In the genomic region with DNA sequence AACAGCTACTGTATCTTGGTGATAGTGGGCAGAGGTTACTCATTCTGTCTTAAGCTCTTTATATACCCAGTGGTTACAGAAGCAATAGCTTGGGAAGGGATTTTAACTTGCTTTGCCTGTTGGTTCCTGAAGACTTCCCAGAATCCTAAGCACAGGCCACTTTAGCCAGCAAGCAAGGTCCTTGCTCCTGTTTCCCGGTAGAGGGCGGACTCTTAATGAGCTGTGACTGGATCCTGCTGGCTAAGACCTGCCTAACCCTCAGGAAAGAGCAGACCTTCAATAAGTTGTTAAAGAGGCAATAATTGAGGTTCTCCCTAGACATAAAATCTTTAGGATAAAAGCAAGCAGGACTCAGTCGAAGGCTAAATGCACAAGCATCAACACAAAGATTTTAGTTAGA, we compare ENCODE assay signal across 9 mouse cellular contexts.
DNase-seq lines count a peak whose midpoint lies in the region; ATAC-seq and TF ChIP-seq lines count a peak whose summit lies in the region.
"Had no signal": no experiment of that assay in that cellular context is flagged by ENCODE, and none has a peak within 500 bp of the region (broad histone marks: within the 10 kb centered on the region; RNA-seq: fewer than 3 reads in every experiment).

No protein-coding gene starts in this region.

- no peaks in the 10 kb centered on the region for H3K27me3 ChIP-seq in liver, embryonic 14.5 days (ENCODE audit: control insufficient read depth, insufficient read depth, low read length)
- H3K27me3 ChIP-seq: neural tube, embryonic 13.5 days had no signal

- no peaks in the 10 kb centered on the region for H3K36me3 ChIP-seq in liver, embryonic 14.5 days (replicated peaks; ENCODE audit: control insufficient read depth, insufficient read depth, low read depth)
- H3K36me3 ChIP-seq: neural tube, embryonic 13.5 days had no signal

- no peak overlapping the region for H3K4me2 ChIP-seq in liver, embryonic 14.5 days (ENCODE audit: low read depth)
- H3K4me2 ChIP-seq: neural tube, embryonic 13.5 days had no signal

- peaks cover 3% of the 10 kb centered on the region; the same call in 1 of the 2 replicates for H3K4me1 ChIP-seq in cortical plate, adult 2 months (ENCODE audit: control insufficient read depth, insufficient read depth, low read length)
- peaks cover 0 to 3% of the 10 kb centered on the region in 2 experiments; a peak in 1 of 4 replicates for H3K4me1 ChIP-seq in liver, embryonic 14.5 days (replicated peaks; ENCODE audit: control insufficient read depth in 2 of 2, insufficient read depth in 2 of 2, low read length in 1 of 2)

- TF ChIP-seq CTCF in layer of hippocampus, adult 2 months (conservative IDR thresholded peaks at IDR 0.05), result peak; percentile 84
- TF ChIP-seq CTCF in cortical plate, adult 2 months (IDR thresholded peaks at IDR 0.05; ENCODE audit: extremely low read depth, insufficient read depth, low read length), result peak; percentile 70
- peak; percentile 72 for TF ChIP-seq CTCF in liver, embryonic 14.5 days (IDR thresholded peaks at IDR 0.05; ENCODE audit: low read depth)

- no peak for DNase-seq in layer of hippocampus, adult 2 months (ENCODE audit: low spot score in 2 of 2)
- DNase-seq in layer of hippocampus, adult 11-12 months (ENCODE audit: low spot score), result no peak
- peak; percentile 83 for DNase-seq in brain, adult 2 months (ENCODE audit: low read depth, low spot score)
- peak; percentile 2 to 11 (median 10) for DNase-seq in liver, embryonic 14.5 days (ENCODE audit: low read depth in 3 of 3, low spot score in 3 of 3)
- DNase-seq in MN1 (ENCODE audit: low spot score), result no peak
- DNase-seq in spleen, postnatal 14 days (ENCODE audit: low spot score in 2 of 2), result no peak
- DNase-seq in gastrocnemius, postnatal 4 days (ENCODE audit: low spot score in 2 of 2), result no peak

- no peak for ATAC-seq in liver, embryonic 14.5 days (ENCODE audit: insufficient read depth)

- H3K9me3 ChIP-seq in liver, embryonic 14.5 days (ENCODE audit: control insufficient read depth, low read length), result no peaks in the 10 kb centered on the region
- H3K9me3 ChIP-seq: neural tube, embryonic 13.5 days had no signal

- H3K9ac ChIP-seq in liver, embryonic 14.5 days (replicated peaks), result no peak overlapping the region
- H3K9ac ChIP-seq: neural tube, embryonic 13.5 days had no signal

- TF ChIP-seq EP300 in liver, embryonic 14.5 days (IDR thresholded peaks at IDR 0.05; ENCODE audit: low read depth), result no peak

- no peak overlapping the region for H3K4me3 ChIP-seq in layer of hippocampus, adult 2 months
- no peak overlapping the region for H3K4me3 ChIP-seq in cortical plate, adult 2 months (ENCODE audit: insufficient read depth, low read length)
- no peak overlapping the region for H3K4me3 ChIP-seq in liver, embryonic 14.5 days (ENCODE audit: insufficient read depth in 1 of 2, low read depth in 2 of 2, low read length in 2 of 2)
- H3K4me3 ChIP-seq: neural tube, embryonic 13.5 days had no signal

- H3K27ac ChIP-seq in layer of hippocampus, adult 2 months, result no peak overlapping the region
- no peak overlapping the region for H3K27ac ChIP-seq in cortical plate, adult 2 months (ENCODE audit: insufficient read depth, low read length)
- no peak overlapping the region for H3K27ac ChIP-seq in liver, embryonic 14.5 days
- H3K27ac ChIP-seq: neural tube, embryonic 13.5 days had no signal

- TF ChIP-seq POLR2A in cortical plate, adult 2 months (IDR thresholded peaks at IDR 0.05; ENCODE audit: extremely low read depth, insufficient read depth, low read length), result no peak

- 11% methylated on average over 3 of the region's 3 CpGs for WGBS in liver, embryonic 14.5 days (ENCODE audit: insufficient replicate concordance)

Comparison
In these comparisons a context has a peak if more than half of its experiments do, and no peak if none do; other contexts are left out.
1. DNase-seq: peak in brain, adult 2 months (single experiment) and liver, embryonic 14.5 days (3 of 3); none in layer of hippocampus, adult 2 months (0 of 2), layer of hippocampus, adult 11-12 months (single experiment), MN1 (single experiment), spleen, postnatal 14 days (0 of 2) and gastrocnemius, postnatal 4 days (0 of 2).
2. Peak in every context shown above with its lines, with median percentiles within 50 percentile points of each other: CTCF ChIP-seq.